In the genomic region with DNA sequence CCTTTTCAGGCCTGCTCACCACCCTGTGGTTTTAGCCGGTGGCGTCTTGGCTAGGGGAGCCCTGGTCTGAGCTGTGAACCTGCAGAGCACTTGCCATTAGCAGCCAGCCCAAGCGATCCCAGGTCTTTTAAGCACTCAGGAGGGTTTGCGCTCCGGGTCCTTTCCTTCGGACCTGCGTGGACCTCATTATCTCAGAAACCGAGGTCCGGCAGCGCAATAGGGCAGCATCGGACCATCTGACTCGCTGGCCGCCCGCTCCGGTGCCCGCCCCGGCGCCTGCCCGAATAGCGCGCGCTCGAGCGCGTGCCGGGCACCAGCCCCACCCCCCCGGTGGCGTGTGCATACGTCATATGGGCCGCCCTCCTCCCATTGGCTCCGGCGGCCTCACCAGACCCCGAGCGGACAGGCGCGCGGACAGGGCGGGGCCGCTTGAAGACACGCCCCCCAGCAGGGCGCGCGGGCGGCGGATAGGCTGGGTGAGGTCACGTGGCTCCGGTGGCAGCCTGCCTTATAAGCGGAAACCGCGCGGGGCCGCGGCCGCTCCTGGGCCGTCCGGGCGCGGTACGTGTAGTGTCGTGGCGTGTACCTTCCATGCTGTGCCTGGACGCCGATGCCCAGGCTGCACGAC, we compare ENCODE assay signal across 8 mouse cellular contexts. TPM values are rescaled to one million over a fixed set of nuclear protein-coding genes. Genes with fewer than 3 reads are reported as not detected.
DNase-seq lines count a peak whose midpoint lies in the region; ATAC-seq lines count a peak whose summit lies in the region.

A gene (plus strand): TSS at position 536 of the 628 bp plus-strand sequence.

- H3K27me3 ChIP-seq in hindbrain, embryonic 11.5 days (ENCODE audit: control insufficient read depth, insufficient read depth, low read length) = no peaks in the 10 kb centered on the region

- DNase-seq in MN1 (ENCODE audit: low spot score) = peak; percentile 97
- DNase-seq in cerebellum, adult 9-10 months = peak; percentile 99
- peak; percentile 95 to 98 for DNase-seq in frontal cortex, adult 2 months (ENCODE audit: extremely low spot score in 1 of 2, low spot score in 1 of 2)
- peak; percentile 99 for DNase-seq in hindbrain, embryonic 11.5 days (ENCODE audit: low spot score)
- peak; percentile 97 to 99 for DNase-seq in layer of hippocampus, postnatal 10 days (ENCODE audit: low spot score in 2 of 2)
- peak; percentile 98 for DNase-seq in lung, postnatal 10 days
- peak; percentile 99 for DNase-seq in ovary, postnatal 36 days (ENCODE audit: low spot score)
- peak; percentile 98 for DNase-seq in thymus, postnatal 25 days

- peak within 1 kb of the TSS; percentile 97 for H3K27ac ChIP-seq in hindbrain, embryonic 11.5 days (ENCODE audit: low read depth, low read length)

- H3K9ac ChIP-seq in hindbrain, embryonic 11.5 days (ENCODE audit: low read depth, low read length) = peak within 1 kb of the TSS; percentile 87

- peak within 1 kb of the TSS; percentile 78 for H3K4me2 ChIP-seq in hindbrain, embryonic 11.5 days (replicated peaks; ENCODE audit: low read depth, low read length)

- no peaks in the 10 kb centered on the region for H3K9me3 ChIP-seq in hindbrain, embryonic 11.5 days (ENCODE audit: control insufficient read depth, low read length)

- H3K36me3 ChIP-seq in hindbrain, embryonic 11.5 days (ENCODE audit: control insufficient read depth, insufficient read depth, low read length) = peaks cover 14% of the 10 kb centered on the region

- WGBS in hindbrain, embryonic 11.5 days = 0% methylated on average over 47 of the region's 64 CpGs

- peaks cover 11% of the 10 kb centered on the region for H3K4me1 ChIP-seq in hindbrain, embryonic 11.5 days (replicated peaks; ENCODE audit: control insufficient read depth, insufficient read depth, low read length)

- peak; percentile 95 for ATAC-seq in hindbrain, embryonic 11.5 days (ENCODE audit: low FRiP score)

- peak within 1 kb of the TSS; percentile 92 for H3K4me3 ChIP-seq in hindbrain, embryonic 11.5 days (ENCODE audit: low read depth, low read length)

RNA-seq across cellular contexts. Expression of the gene that starts here (rescaled TPM):
- polyA plus RNA-seq in frontal cortex, adult 2 months (2012; rRNA removed) = 74.8 and 83.7 TPM in 2 replicates
- polyA plus RNA-seq in hindbrain, embryonic 11.5 days (2014; fragmentation: Nextera tagmentation; extraction: Ambion mirVana) = 118 and 128 TPM in 2 replicates
- 10 to 100 TPM; 82.7 to 88.7 TPM for total RNA-seq in layer of hippocampus, postnatal 10 days (2021)

Comparison
In these comparisons a context has a peak if more than half of its experiments do, and no peak if none do; other contexts are left out.
1. Peak in every context shown above with its lines: DNase-seq, ATAC-seq, H3K4me3 ChIP-seq and H3K27ac ChIP-seq.